Mouse (Mus musculus) liver, adult (tissue): ENCODE data around the gene Ncln.

ENCODE experiments used
- GATA4 ChIP-seq: IDR thresholded peaks from 2 replicates; pipeline ENCODE4 v1.6.1; 2014; ENCODE audit warnings: mild to moderate bottlenecking, low read length; ENCODE audit not compliant: insufficient replicate concordance

Gene Ncln

DNA sequence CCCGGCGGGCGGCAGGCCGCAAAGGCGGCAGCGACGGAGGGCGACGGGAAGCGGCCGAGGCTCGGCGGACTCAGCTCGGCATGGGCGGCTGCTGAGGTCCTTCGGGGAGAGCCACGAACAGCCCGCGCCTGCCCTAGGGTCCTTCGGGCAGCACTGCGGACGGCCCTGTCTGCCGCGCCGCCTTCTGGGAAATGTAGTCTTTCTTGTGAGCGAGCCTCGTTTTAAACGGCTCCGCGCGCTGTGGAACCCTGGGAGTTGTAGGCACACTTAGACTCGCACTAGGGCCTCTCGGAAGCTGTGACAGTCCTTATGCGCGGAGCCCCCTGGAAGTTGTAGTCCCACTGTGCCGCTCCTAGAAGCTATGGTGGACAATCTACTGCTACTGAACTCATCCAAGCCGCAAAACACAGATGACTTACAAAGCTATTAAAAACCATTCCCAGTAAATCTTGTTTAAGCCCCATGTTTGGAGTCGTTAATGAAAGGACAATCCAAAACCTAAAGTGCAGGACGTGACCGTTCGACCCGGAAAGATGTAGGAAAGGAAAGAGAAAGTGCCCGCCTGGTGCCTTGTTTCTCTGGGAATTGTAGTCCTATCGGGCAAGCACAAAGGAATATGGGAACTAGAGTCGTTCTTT lies at the start of gene Ncln:
Gene Ncln (minus strand): TSS at position 129 of the 638 bp plus-strand sequence.
- peak; percentile 17; the same call in 1 of the 2 replicates for TF ChIP-seq GATA4

DNA sequence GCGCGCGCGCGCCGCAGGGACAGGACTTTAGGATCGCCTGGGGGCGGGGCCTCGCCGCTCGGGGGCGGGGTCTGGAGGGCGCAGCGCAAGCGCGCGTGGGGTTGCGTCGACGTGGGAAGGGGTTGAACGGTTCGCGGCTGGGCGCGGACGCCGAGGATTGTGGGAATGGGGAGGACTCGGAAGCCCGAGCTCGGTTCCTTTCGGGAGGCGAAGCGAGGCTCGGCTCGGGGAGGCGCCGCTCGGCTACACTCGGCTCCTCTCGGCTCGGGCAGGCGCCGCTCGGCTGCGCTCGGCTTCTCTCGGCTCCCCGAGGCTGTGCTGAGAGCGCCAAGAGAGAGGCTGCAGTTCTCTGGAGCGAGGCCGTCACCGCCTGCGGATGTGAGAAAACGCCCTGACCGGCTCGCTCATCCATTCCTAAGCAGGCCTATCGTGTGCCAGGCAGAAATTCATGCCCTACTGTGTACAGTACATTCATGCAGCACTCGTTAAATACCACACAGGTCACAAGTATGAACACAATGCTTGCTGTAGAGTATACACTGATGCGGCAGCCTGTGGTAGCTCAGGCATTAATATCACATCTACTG lies 49.1 kb upstream of the Ncln start, which contains the start of gene Gna11:
Gene Gna11 (minus strand): TSS at position 30 of the 587 bp plus-strand sequence.
- no peak for TF ChIP-seq GATA4

DNA sequence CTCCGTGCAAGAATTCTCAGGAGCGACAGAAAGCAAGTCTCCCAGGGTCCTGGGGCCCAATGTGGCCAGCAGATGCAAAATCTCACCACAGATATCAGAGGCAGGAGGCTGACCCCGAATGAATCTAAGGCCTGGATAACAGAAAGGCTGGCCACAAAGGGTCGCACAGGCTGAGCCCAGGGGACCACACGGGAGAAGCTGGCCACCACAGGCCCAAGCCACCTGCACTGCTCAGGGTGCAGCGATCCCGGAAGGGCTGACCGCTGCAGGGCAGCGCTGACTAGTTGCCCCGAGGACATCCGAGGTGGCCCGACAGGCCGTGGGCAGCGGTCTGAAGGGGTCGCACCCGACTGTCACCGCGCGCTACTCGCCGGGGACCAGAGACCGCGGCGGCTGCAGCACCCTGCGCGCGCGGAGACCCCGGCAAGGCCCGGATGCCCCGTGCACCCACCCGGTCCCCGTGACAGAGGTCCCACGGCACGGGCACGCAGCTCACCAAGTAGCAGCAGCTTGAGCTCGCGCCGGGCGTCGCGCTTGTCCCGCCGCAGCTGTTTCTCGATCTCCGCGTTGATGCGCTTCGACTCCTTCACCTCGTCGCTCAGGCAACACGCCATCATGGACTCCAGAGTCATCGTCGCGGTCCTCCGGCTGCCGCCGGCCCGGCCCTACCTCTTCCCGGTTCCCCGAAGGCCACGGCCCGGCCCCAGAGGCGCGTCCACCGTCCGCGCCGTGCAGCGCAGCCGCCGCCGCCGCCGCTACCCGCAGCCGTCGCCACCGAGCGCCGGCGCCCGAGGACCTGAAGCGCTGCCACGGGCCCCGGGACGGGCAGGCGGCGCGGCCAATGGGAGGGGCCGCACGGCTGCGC lies 48.3 kb upstream of the Ncln start:
- no peak for TF ChIP-seq GATA4

DNA sequence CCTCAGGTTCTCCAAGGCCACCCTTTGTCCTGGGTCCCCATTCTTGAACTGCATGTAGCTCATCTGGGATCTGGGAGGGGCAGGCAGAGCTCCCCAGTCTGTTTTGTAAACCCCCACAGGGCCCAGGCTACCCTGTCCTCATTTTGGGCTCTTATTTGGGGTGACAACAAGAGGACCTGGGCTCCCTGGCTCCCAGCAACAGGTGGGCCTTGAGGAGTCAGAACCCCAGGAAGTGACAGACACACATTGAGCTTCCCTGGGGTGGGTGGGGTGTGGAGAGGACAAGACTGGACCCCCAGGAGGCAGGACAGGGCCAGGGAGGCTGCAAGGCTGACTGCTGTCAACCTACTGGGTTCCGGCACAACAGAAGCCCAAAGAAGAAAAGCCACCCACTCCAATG lies 47.4 kb upstream of the Ncln start:
- no peak for TF ChIP-seq GATA4

DNA sequence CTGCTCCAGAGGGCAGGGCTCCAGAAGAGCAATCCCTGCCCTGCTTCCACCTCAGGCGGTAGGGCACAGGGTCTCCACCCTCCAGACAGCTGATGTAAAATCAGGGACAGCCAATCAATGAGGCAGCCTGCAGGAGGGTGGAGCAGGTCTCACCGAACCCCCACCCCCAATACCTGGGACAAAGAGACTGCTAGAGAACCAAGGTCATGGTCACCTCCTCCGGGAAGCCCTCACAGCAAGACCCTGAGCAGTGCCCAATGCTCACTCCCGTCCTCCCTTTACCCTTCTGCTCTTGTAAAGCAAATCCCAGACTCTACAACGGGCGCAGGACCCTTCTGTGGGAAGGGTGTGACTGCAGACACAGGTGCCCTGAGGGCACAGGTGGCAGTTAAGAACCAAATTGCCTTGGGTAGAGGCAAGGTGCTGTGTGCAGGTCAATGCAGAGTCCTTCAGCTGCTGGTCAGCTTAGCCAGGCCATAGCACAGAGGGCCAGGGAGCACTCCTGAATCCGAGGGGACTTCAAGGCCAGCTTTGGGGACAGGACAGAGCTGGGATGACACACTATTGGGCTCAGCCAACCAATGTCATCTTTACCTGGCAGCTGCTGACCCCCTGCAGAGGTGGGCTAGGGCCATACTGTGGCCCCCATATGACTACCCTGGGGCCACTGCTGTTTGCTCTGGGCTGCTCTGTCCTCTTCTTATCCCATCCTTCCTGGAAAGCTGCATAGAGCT lies 46.7 kb upstream of the Ncln start:
- TF ChIP-seq GATA4 = no peak

DNA sequence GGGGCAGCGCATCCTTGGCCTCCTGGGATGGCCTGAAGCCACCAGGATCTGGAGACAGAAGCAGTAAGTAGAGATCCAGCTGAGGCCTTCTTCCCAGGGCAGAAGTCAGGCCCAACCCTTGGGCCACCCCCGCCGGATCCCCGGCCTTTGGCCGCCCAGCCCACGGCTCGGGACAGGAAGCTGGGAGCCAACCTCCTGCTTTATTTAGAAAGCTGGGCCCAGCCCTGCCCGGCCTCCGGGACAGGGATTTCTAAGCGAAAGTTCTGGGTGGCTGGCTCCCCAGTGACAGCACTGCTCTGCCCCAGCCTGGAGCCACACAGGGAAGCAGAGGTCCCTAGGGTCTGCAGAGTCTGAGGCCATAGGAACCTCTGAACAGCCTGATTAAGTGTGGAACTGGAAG lies 45.6 kb upstream of the Ncln start:
- peak; percentile 3; the same call in 1 of the 2 replicates for TF ChIP-seq GATA4

DNA sequence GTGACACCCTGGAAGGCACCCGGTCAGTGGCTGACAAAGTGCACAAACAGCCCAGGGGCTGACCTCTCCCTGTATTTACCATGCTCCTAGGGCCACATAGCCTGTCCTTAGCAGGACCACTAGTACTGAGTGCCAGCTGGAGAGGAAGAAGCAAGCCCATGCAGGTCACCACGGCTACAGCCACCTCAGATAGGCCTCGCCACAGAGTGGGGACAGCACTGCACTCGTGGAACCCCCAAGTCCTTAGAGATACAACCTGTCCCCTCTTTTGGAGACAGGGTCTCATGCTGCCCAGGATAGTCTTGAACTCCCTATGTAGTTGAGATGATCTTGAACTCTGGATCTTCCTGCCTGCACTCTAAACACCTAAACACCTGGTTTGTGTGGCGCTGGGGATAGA lies 45.2 kb upstream of the Ncln start:
- TF ChIP-seq GATA4 = 0 out of 2 replicates have a peak, but pooled peaks have one; percentile 4

DNA sequence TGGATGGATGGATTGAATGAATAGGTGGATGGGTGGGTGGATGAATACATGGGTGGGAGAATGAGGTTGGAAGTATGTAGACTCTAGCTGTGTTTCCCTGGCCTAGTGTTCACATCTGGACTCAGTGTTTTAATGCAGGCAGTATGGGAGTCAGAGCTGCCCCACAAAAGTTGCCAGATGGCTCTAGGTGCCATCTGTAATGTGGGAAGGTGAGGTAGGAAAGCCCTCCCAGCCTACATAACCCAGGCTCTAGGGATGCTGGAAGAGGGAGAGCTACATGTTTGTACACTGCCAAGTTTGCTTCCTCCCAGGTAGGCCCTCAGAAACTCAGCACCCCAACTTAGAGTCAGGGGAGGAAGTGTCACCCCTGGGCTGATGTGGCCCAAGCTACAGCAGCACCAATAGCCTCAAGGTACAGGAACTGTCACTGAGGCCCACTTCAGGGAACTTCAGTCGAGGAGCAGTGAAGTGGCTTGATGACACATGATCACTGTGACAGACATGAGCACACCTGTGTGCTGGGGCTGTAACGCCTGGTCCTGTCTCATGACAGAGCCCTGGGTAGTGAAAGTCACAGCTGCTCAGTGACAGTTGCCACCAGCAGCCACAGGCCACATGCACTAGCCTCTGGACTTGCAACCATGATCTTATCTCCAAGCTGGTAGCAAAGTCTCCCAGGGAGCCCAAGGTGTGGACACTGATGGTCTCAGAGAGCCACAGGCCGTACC lies 42.3 kb upstream of the Ncln start:
- TF ChIP-seq GATA4 = no peak

DNA sequence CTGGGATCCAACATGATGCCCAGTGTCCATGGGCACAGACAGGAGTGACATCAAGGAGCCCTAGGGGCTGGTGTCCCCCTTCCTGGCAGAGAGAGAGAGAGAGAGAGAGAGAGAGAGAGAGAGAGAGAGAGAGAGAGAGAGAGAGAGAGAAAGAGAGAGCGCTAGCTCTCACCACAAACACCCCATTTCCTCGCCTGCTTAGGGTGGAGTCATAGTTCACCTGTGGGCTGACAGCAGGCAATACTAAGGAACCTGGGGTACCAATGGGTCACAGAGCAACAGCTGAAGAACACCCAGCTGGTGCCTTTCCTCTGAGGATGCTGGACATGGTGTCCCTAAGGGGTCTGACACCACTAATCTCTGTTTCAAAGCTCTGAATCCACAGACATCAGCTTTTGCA lies 41.2 kb upstream of the Ncln start:
- no peak for TF ChIP-seq GATA4

DNA sequence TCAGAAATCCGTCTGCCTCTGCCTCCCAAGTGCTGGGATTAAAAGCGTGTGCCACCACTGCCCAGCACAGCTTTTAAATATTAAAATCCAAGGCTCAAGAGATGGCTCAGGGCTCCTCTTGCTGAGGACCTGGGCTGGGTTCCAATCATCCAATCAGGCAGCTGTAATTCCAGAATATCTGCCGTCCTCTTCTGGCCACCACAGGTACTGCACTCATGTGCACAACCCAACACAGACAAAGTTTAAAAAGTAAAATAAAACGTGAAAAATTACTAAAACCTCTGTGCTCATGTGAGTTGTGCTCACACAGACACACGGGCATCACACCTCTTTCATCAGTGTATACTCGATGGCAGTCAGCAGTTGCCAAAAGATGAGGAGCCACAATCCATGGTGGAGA lies 40.5 kb upstream of the Ncln start:
- no peak for TF ChIP-seq GATA4

DNA sequence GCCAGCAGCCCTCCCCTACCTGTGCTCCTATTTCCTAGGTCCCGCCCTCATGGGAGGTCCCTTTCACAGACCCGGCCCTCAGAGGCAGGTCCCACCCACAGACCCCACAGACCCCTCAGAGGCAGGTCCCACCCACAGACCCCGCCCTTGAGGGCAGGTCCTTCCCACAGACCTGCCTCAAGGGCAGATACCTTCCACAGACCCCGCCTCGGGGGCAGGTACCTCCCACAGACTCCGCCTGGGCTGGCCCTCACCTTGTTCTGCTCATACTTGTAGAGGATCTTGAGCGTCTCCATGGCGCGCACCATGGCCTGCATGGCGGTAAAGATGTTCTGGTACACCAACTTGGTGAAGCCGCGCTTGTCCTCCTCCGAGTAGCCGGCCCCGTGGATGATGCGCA lies 38.6 kb upstream of the Ncln start:
- no peak for TF ChIP-seq GATA4

DNA sequence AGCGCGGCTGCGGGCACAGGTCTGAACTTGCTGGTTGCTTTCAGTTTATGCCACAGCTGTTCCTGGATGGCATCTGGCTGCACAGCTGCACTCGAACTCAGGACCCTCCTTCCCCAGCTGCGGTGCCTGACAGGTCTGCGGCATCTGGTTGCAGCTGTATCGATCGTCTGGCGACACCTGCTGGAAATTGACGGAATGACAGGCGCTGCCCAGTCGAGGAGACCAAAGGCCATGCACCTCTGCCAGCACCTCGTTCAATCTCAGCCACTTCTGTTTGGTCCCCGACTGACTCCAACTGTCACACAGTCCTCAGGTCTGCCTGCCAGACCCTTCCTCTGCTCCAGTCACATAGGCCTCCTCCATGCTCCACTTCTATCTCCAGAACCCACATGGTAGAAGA lies 30.6 kb upstream of the Ncln start:
- no peak for TF ChIP-seq GATA4

DNA sequence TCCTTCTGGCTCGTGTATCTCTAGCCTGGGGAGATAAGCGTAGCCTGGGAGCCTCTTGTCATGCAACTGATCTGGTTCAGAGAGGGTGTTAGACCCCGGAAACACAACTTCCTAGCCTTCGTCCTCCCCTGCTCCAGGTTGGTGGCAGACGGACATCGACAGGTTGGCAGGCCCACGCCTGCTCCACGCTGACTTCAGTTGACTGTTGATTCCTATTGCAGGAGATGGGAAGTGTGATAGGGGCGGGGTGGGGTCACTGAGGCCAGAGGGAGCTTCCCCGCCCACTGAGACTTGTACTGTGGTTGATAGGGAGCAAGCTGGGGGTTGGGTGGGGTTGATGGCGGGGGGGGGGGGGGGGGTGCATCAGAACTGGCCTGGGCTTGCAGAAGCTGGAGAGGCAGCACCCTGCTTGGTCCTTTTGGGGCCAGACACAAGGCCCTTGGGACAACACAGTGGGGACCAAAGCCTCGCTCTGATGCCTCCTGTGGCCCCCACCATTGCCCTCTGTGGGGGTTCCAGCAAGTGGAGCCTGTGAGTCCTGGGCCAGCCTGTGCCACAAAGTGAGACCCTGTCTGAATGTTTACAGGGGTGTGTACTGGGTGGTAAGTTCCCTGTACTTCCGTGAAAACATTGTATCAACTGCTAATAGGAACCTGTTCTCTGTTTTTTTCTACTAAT lies 29.0 kb upstream of the Ncln start:
- no peak for TF ChIP-seq GATA4

DNA sequence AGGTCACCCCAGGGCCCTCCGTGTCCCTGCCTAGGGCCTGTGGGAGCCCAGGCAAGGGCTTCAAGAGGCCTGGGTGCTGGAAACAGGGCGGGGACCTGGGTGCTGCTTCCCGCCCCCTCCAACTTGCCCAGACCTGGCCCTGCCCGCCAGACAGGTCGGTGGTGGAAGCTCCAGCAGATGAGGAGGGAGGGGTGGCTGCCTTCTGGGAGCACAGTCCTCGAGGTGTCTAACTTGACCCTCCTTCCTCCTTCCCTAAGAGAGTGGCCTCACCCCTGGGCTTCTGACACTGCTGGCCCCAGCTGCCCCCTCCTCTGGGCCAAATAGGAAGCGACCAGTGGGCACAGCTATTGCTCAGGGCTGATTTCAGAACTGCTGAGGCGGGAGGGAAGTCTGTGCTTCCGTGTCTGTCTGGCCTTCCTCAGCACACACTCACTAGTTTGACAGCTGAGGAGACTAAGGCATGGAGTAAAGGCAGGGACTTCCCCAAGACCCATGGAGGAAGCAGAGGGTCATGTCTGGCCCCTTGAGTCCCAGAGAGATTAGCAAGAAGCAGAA lies 27.9 kb upstream of the Ncln start, which contains the start of gene Gna15:
Gene Gna15 (minus strand): TSS at position 175 of the 555 bp plus-strand sequence.
- no peak for TF ChIP-seq GATA4
